Mouse (Mus musculus): Measurements from ENCODE around the gene Six3. TPM values are rescaled to one million over a fixed set of nuclear protein-coding genes. Genes with fewer than 3 reads are reported as not detected.
A peak's percentile ranks its signal among the peaks of the same experiment; 100 is the strongest.

Gene Six3
- polyA plus RNA-seq, 1 experiment from 2014 or later: 17.5 TPM

DNA sequence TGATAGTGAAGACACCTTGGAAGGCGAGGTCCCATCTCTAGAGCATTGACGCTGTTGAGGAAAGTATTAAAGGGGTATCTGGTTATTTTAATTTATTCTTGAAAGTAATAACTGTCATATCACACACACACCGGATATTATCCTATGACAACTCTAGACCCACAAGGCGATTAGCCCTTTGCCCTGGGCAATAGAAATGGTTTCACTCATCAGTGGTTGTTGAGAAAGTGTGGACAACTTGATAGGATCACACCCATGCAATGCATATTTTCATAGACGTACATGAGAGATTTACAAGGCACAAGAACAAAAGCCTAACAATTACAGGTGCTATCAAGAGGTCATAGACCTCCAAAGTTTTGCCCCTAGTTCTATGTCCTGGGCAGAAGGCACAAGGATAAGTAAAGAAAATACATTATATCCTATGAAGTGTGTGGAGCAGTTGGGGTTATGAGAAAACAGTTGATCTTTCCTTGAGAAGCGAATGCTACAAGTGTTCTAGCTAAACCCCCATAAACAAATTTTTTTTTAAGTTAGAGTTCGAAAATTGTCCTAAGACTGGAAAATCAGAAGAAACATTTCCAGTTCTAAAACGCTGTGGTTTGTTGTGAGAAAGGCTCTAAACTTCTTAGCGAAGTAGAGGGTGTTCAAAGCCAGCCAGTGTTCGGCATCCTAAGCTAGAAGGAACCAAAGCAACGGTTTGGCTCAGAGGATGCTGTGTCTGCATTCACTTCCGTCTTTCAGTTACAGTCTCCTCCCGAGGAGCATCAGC, 3.6 kb upstream of the Six3 start:
- H3K27me3 ChIP-seq (ENCODE audit: control insufficient read depth, insufficient read depth, low read length): peaks cover 80% of the 10 kb centered on the region
- DNase-seq (ENCODE audit: low spot score): peak; percentile 47
- H3K4me1 ChIP-seq (replicated peaks; ENCODE audit: control insufficient read depth, insufficient read depth, low read length): peaks cover 16% of the 10 kb centered on the region
- no peaks in the 10 kb centered on the region for H3K9me3 ChIP-seq (ENCODE audit: control insufficient read depth, low read length)
- no peaks in the 10 kb centered on the region for H3K36me3 ChIP-seq (ENCODE audit: control insufficient read depth, insufficient read depth, low read length)
- WGBS: 23% methylated on average over 13 of the region's 13 CpGs
- H3K9ac ChIP-seq (ENCODE audit: low read length): no peak overlapping the region
- H3K4me2 ChIP-seq (ENCODE audit: low read depth, low read length, severe bottlenecking): no peak overlapping the region
- H3K4me3 ChIP-seq (ENCODE audit: low read depth, low read length): no peak overlapping the region
- H3K27ac ChIP-seq (ENCODE audit: low read depth, low read length): no peak overlapping the region
- ATAC-seq (replicated peaks; ENCODE audit: low FRiP score): no peak

DNA sequence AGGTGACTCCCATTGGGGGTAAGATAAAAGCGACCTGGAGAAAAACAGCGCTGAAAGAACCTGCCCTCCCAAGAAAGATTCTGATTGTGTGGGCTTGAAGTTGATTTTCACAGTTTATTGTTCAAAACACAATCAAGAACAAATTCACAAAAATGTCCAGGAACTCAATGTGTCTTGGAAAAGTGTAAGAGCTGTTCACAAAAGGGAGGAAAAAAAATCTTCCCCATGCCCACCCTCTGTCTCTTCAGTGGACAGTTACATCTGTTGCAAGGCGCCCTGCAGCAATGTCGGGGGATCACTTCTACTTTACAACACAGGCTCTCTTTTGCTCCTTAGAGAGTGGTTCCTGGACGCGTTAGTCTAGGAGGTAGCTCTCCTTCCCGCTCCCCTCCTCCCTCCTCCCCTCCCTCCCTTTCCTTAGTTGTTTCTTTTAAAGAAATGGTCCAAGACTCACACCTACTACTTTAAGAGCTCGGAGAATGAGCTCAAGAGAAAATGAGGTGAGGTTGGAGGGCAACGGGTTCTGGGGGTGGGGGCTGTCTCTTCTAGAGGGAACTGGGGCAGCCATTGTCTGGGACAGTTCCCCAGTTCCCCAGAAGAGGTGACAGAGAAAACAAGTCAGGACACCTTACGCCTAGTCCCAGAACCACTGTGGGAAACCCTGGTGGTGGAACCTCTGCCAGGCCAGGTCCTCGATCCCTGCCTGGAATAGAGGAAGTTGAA, 2.9 kb upstream of the Six3 start:
- H3K4me1 ChIP-seq (replicated peaks; ENCODE audit: control insufficient read depth, insufficient read depth, low read length): peaks cover 20% of the 10 kb centered on the region
- 0 out of 2 replicates have a peak overlapping the region, but pooled peaks have one; percentile 24 for H3K4me2 ChIP-seq (ENCODE audit: low read depth, low read length, severe bottlenecking)
- H3K9me3 ChIP-seq (ENCODE audit: control insufficient read depth, low read length): no peaks in the 10 kb centered on the region
- peaks cover 79% of the 10 kb centered on the region for H3K27me3 ChIP-seq (ENCODE audit: control insufficient read depth, insufficient read depth, low read length)
- no peak overlapping the region for H3K27ac ChIP-seq (ENCODE audit: low read depth, low read length)
- WGBS: 25% methylated on average over 11 of the region's 11 CpGs
- DNase-seq (ENCODE audit: low spot score) (peak; percentile 46), ATAC-seq (replicated peaks; ENCODE audit: low FRiP score) (no peak)
- peak overlapping the region; percentile 1; the same call in 1 of the 2 replicates for H3K9ac ChIP-seq (ENCODE audit: low read length)
- H3K4me3 ChIP-seq (ENCODE audit: low read depth, low read length): no peak overlapping the region
- H3K36me3 ChIP-seq (ENCODE audit: control insufficient read depth, insufficient read depth, low read length): no peaks in the 10 kb centered on the region

DNA sequence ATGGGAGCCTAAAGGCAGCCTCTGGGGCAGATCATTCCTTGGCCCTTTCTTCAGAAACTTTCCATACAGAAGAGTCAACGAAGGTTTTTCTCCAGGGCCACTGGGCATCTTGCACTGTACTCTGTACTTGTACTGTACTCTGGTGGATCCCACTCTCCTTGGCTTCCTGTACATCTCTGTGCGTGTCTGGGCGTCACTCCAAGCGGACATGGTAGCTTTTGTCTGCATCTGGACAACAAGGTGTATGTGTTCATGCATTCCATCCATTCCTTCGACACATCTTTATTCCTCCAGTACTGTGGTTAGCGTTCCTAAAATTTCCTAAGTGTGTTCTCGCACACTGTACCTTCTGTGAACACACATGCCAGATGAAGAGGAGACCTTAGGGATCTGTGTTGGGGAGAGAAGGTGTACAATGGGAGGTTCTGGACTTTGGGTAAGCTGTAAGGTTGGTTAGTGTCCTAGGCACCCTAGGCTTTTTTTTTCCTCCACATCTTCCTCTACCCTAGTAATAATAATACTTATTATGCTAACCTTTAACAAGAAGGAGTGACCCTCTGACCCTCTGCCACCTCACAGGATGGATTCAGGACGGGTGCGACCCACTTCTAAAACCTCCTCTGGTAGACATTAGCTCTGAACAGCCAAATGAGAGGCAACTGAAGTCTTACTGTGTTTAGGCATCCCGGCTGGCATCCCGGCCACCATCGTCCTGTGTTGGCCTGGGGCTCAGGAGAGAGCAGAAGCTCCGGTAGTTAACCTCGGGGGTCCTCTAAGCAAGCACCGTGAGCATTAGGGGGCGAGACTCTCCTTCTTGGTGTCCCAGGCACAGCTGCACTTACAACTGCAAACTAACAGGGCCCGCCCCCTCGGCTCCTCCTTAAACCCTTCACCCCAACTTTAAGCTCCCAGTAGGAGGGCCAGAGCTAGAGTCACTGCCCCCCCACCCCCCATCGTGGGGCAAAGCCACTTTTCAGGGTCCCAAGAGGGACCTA, 1.6 kb upstream of the Six3 start:
- WGBS: 30% methylated on average over 19 of the region's 19 CpGs
- Histone ChIP-seq H3K9me3 (ENCODE audit: control insufficient read depth, low read length) (no peaks in the 10 kb centered on the region), H3K9ac (ENCODE audit: low read length) (peak overlapping the region; percentile 3; the same call in 1 of the 2 replicates), H3K4me2 (ENCODE audit: low read depth, low read length, severe bottlenecking) (peak overlapping the region; percentile 71), H3K36me3 (ENCODE audit: control insufficient read depth, insufficient read depth, low read length) (no peaks in the 10 kb centered on the region), H3K27ac (ENCODE audit: low read depth, low read length) (no peak overlapping the region), H3K27me3 (ENCODE audit: control insufficient read depth, insufficient read depth, low read length) (peaks cover 84% of the 10 kb centered on the region), H3K4me3 (ENCODE audit: low read depth, low read length) (peak overlapping the region; percentile 46; the same call in 1 of the 2 replicates), H3K4me1 (replicated peaks; ENCODE audit: control insufficient read depth, insufficient read depth, low read length) (peaks cover 27% of the 10 kb centered on the region)
- DNase-seq (ENCODE audit: low spot score) (peak; percentile 55), ATAC-seq (replicated peaks; ENCODE audit: low FRiP score) (no peak)

DNA sequence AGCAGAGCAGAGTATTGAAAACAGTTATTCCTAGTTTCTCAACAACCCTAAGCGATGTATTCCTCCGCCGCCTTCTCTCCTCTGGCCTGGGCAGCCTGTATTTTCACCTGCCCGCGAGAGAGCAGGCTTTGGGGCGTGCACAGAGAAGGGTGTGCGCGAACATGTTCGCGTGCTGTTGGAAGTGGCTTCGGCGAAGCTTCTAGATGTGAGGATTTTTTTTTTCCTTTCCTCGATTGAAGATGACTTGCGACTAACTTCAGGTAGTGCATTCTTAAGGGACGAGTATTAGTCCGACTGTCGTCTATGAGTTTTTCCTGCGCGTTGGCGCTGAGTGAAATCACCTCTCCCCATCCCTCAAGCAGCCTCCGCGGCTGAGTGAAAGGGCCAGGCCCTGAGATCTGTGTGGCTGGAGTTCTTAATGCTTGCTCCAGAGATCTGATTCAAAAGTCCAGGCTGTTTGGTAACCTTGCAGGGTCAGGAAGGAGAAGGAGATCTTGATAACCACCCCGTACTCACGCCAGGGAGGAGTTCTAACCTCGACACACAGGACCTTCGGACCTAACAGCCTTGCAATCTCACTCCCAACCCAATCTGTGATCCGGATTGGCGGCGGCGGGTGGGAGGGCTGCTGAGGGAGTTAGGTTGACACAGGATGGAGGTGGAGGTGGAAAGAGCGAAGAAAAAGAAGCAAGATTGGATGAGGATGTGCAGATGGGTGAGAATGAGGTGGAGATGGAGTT, 712 bp upstream of the Six3 start:
- DNase-seq (ENCODE audit: low spot score) (peak; percentile 55), ATAC-seq (replicated peaks; ENCODE audit: low FRiP score) (no peak)
- Histone ChIP-seq H3K27me3 (ENCODE audit: control insufficient read depth, insufficient read depth, low read length) (peaks cover 84% of the 10 kb centered on the region), H3K4me3 (ENCODE audit: low read depth, low read length) (peak overlapping the region; percentile 46), H3K9ac (ENCODE audit: low read length) (peak overlapping the region; percentile 61), H3K4me1 (replicated peaks; ENCODE audit: control insufficient read depth, insufficient read depth, low read length) (peaks cover 24% of the 10 kb centered on the region), H3K36me3 (ENCODE audit: control insufficient read depth, insufficient read depth, low read length) (no peaks in the 10 kb centered on the region), H3K27ac (ENCODE audit: low read depth, low read length) (no peak overlapping the region), H3K4me2 (ENCODE audit: low read depth, low read length, severe bottlenecking) (peak overlapping the region; percentile 71), H3K9me3 (ENCODE audit: control insufficient read depth, low read length) (no peaks in the 10 kb centered on the region)
- WGBS: 4% methylated on average over 31 of the region's 31 CpGs

DNA sequence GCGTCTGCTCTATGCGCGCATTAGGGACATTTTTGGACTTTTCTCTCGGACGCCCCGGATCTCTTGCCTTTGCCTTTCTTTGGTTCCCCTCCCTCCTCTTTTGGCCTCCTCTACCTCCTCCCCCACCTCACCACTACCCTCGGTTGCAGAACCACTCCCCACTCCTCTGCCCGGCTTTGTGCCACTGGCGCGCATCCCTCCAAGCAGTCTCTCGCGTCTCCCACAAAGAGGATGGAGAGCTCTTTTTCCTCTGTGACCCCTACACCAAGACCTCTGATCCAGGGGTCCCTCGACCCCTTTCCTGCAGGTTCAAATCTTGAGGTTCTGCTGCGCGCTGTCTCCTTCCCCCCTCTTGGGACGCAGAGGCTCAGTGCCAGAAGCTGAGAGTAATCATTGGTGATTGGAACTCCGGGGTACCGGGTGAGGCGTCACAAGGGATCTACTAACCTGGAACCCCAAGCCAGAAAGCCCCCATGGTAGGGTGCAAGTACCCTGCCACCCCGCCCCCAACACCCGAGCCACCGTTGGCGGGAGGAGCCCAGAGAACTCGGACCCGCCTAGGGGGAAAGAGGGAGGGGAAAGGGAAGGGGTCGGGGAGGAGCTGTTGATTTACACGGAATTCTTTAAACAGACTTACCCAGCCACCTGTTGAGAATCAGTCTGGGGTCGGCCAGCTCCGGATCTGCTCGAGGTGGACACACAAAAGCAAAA, 758 bp downstream of the Six3 start:
- peak overlapping the region; percentile 68 for H3K27ac ChIP-seq (ENCODE audit: low read depth, low read length)
- peak overlapping the region; percentile 46 for H3K4me3 ChIP-seq (ENCODE audit: low read depth, low read length)
- ATAC-seq (replicated peaks; ENCODE audit: low FRiP score): no peak
- peak; percentile 64 for DNase-seq (ENCODE audit: low spot score)
- peaks cover 81% of the 10 kb centered on the region for H3K27me3 ChIP-seq (ENCODE audit: control insufficient read depth, insufficient read depth, low read length)
- WGBS: under 1% methylated on average over 30 of the region's 30 CpGs
- no peaks in the 10 kb centered on the region for H3K36me3 ChIP-seq (ENCODE audit: control insufficient read depth, insufficient read depth, low read length)
- no peaks in the 10 kb centered on the region for H3K9me3 ChIP-seq (ENCODE audit: control insufficient read depth, low read length)
- H3K4me2 ChIP-seq (ENCODE audit: low read depth, low read length, severe bottlenecking): peak overlapping the region; percentile 71
- H3K9ac ChIP-seq (ENCODE audit: low read length): peak overlapping the region; percentile 61
- H3K4me1 ChIP-seq (replicated peaks; ENCODE audit: control insufficient read depth, insufficient read depth, low read length): peaks cover 16% of the 10 kb centered on the region

DNA sequence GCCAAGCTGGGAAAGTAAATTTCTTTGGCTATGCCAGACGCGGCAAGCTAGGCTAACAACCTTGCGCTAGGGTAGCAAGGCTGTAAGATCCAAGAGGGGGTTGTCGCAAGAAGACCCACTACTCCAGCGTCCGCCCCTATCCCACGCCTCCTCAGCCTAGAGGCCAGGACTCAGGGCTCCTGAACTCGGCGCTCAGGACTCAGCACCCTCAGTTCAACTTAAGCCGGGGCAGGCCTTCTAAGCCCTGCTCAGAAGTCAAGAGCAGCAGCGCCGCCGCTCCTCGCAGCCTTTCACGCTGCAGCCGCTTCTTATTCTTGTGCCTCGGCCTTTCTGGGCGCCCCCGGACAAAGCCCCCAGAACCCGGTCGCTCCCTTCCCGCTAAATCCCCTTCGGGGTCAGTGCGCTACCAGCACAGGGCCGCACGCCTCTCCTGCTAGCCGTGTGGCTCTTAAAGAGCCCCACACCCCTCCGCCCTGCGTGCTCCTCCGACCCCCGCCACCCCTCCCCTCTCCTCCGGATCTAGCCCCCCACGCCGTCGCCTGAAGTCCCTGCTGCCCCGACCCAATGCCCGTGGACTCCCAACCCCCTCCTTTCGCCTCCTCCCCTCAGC, 1.4 kb downstream of the Six3 start:
- H3K4me2 ChIP-seq (ENCODE audit: low read depth, low read length, severe bottlenecking): peak overlapping the region; percentile 71
- peaks cover 82% of the 10 kb centered on the region for H3K27me3 ChIP-seq (ENCODE audit: control insufficient read depth, insufficient read depth, low read length)
- H3K4me1 ChIP-seq (replicated peaks; ENCODE audit: control insufficient read depth, insufficient read depth, low read length): peaks cover 20% of the 10 kb centered on the region
- H3K9ac ChIP-seq (ENCODE audit: low read length): peak overlapping the region; percentile 61
- under 1% methylated on average over 38 of the region's 38 CpGs for WGBS
- H3K4me3 ChIP-seq (ENCODE audit: low read depth, low read length): peak overlapping the region; percentile 46
- H3K27ac ChIP-seq (ENCODE audit: low read depth, low read length): peak overlapping the region; percentile 68; the same call in 1 of the 2 replicates
- no peaks in the 10 kb centered on the region for H3K9me3 ChIP-seq (ENCODE audit: control insufficient read depth, low read length)
- DNase-seq (ENCODE audit: low spot score) (peak; percentile 76), ATAC-seq (replicated peaks; ENCODE audit: low FRiP score) (no peak)
- H3K36me3 ChIP-seq (ENCODE audit: control insufficient read depth, insufficient read depth, low read length): no peaks in the 10 kb centered on the region

DNA sequence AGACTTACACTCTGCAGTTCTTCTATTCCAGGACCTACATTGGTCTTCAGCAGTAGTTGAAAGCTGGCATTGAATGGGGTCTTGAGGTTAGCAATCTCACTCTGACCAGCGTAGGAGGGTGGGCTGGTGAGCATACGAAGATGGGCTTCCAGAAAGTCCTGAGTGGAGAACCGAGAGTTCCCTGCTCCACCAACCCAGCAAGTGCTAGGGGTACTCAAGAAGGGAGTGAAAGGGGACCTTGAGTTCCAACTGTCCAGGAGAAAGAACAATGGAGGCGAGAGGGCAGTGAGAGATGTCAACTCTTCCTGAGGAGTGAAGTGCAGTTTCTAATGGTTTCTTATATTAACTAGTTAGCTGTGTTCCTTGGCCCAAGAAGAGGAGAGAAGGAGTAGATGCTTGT, 2.2 kb downstream of the Six3 start:
- ATAC-seq (replicated peaks; ENCODE audit: low FRiP score): no peak
- Histone ChIP-seq H3K9ac (ENCODE audit: low read length) (peak overlapping the region; percentile 61), H3K4me1 (replicated peaks; ENCODE audit: control insufficient read depth, insufficient read depth, low read length) (peaks cover 24% of the 10 kb centered on the region), H3K9me3 (ENCODE audit: control insufficient read depth, low read length) (no peaks in the 10 kb centered on the region), H3K36me3 (ENCODE audit: control insufficient read depth, insufficient read depth, low read length) (no peaks in the 10 kb centered on the region), H3K4me3 (ENCODE audit: low read depth, low read length) (peak overlapping the region; percentile 46), H3K27me3 (ENCODE audit: control insufficient read depth, insufficient read depth, low read length) (peaks cover 79% of the 10 kb centered on the region), H3K27ac (ENCODE audit: low read depth, low read length) (peak overlapping the region; percentile 43; the same call in 1 of the 2 replicates), H3K4me2 (ENCODE audit: low read depth, low read length, severe bottlenecking) (peak overlapping the region; percentile 71)
- peak; percentile 54 for DNase-seq (ENCODE audit: low spot score)
- WGBS: 4% methylated on average over 4 of the region's 4 CpGs

All from forebrain, embryonic 11.5 days (tissue).